Mouse (Mus musculus) embryo, embryonic 10.5 days (tissue): Measurements from ENCODE around the gene Fgf5.

Experiments used
- DNase-seq: peaks from one replicate; pipeline ENCODE4 v3.0.0-alpha.2; 2015; ENCODE audit warnings: low spot score

The Fgf5 gene

GRCm38 (mm10) chr5:98305673-98306072 lies 51.7 kb downstream of the Fgf5 start:
- DNase-seq, result no peak

- no peak for DNase-seq
These were observed 52.5 kb downstream of the Fgf5 start for GRCm38 (mm10) chr5:98306528-98306927.

DNA sequence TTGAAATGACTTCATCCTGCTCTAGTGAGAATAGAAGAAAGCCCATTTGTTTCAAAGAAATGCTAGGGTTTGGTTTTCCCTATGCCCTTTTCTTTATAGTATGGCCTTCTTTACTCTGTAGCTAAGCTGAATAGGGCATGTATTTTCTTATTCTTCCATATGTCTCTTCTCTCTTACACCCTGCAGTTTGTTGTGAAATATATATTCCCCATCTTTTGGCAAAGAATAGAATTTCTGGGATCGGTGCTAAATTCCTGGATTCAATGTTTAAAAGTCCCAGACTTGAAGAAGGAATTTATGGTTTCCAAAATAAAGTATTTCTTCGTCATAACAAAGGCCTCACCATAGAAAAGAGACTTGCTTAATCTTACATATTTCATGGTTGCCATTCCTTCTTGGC lies 72.6 kb downstream of the Fgf5 start:
- no peak for DNase-seq
